Mouse (Mus musculus): ENCODE results near the gene Hspa4. TPM values are rescaled to one million over a fixed set of nuclear protein-coding genes. Genes with fewer than 3 reads are reported as not detected.
"Not testable (repeated sequence)": the region's sequence is repeated elsewhere in the genome, so short reads cannot be mapped to it uniquely, and the experiment has no call there.

The Hspa4 gene
- polyA plus RNA-seq, 1 experiment from 2014 or later: 96.0 TPM

GRCm38 (mm10) chr11:53324512-53324968 lies 24.3 kb upstream of the Hspa4 start, which contains the start of gene Zcchc10:
Gene Zcchc10 (plus strand): TSS chr11:53324679.
- H3K36me3 ChIP-seq: peaks cover 10% of the 10 kb centered on the region; the same call in 1 of the 2 replicates
- peak; percentile 93 for ATAC-seq (ENCODE audit: insufficient read depth, low FRiP score, low read depth)
- peak within 1 kb of the TSS; percentile 74 for H3K27ac ChIP-seq
- no peaks in the 10 kb centered on the region for H3K9me3 ChIP-seq
- no peaks in the 10 kb centered on the region for H3K27me3 ChIP-seq (replicated peaks)
- H3K4me3 ChIP-seq (replicated peaks): peak within 1 kb of the TSS; percentile 74
- under 1% methylated on average over 21 of the region's 21 CpGs for WGBS
- H3K9ac ChIP-seq: peak within 1 kb of the TSS; percentile 57
- H3K4me2 ChIP-seq: peak within 1 kb of the TSS; percentile 58
- peaks cover 8% of the 10 kb centered on the region for H3K4me1 ChIP-seq

DNA sequence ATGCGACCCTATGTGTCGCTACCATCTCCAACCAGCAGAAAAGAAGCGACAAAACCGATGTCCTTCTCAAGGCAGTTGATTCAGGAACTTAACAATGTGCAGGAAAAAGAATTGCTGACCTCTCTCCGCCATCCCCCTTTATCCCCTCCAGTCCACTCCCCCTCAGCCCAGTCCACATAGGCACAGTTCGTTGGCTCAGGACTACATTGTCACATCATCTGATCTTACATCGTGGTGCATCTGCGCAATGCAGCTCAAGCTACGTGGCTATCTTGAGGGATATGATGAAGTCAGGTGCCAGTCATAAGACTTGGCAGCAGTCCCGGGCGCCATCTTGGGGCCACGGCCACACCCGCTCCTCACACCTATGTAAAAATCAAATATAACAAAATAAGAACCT lies 19.6 kb upstream of the Hspa4 start:
- H3K9ac ChIP-seq; H3K4me3 ChIP-seq (replicated peaks); ATAC-seq (ENCODE audit: insufficient read depth, low FRiP score, low read depth); H3K36me3 ChIP-seq; H3K4me1 ChIP-seq; H3K27me3 ChIP-seq (replicated peaks); H3K27ac ChIP-seq; H3K9me3 ChIP-seq; H3K4me2 ChIP-seq: not testable (repeated sequence)
- 91% methylated on average over 13 of the region's 13 CpGs for WGBS

DNA sequence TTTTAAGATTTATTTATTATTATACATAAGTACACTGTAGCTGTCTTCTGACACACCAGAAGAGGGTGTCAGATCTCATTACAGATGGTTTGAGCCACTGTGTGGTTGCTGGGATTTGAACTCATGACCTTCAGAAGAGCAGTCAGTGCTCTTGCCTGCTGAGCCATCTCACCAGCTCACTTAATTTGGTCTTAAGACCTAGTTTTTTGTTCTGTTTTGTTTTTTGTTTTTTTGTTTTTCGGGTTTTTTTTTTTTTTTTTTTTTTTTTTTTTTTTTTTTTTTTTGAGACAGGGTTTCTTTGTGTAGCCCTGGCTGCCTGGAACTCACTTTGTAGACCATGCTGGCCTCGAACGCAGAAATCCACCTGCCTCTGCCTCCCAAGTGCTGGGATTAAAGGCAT lies 18.3 kb upstream of the Hspa4 start:
- not testable (repeated sequence) for H3K9ac ChIP-seq

GRCm38 (mm10) chr11:53318041-53318440 lies 17.8 kb upstream of the Hspa4 start:
- no peaks in the 10 kb centered on the region for H3K27me3 ChIP-seq (replicated peaks)
- no peaks in the 10 kb centered on the region for H3K9me3 ChIP-seq
- 0 out of 2 replicates have a peak, but pooled peaks cover 4% of the 10 kb centered on the region for H3K4me1 ChIP-seq
- H3K36me3 ChIP-seq: no peaks in the 10 kb centered on the region
- no peak overlapping the region for H3K27ac ChIP-seq
- no peak overlapping the region for H3K9ac ChIP-seq
- ATAC-seq (ENCODE audit: insufficient read depth, low FRiP score, low read depth): no peak
- H3K4me2 ChIP-seq: no peak overlapping the region
- 71% methylated on average over 7 of the region's 7 CpGs for WGBS
- H3K4me3 ChIP-seq (replicated peaks): no peak overlapping the region

More for the DNA sequence above, 18.3 kb upstream of the Hspa4 start:
- not testable (repeated sequence) for H3K4me1 ChIP-seq; H3K9me3 ChIP-seq; H3K27ac ChIP-seq; H3K27me3 ChIP-seq (replicated peaks); H3K4me3 ChIP-seq (replicated peaks); H3K36me3 ChIP-seq; H3K4me2 ChIP-seq; ATAC-seq (ENCODE audit: insufficient read depth, low FRiP score, low read depth)
- WGBS: 95% methylated on average over 3 of the region's 3 CpGs

DNA sequence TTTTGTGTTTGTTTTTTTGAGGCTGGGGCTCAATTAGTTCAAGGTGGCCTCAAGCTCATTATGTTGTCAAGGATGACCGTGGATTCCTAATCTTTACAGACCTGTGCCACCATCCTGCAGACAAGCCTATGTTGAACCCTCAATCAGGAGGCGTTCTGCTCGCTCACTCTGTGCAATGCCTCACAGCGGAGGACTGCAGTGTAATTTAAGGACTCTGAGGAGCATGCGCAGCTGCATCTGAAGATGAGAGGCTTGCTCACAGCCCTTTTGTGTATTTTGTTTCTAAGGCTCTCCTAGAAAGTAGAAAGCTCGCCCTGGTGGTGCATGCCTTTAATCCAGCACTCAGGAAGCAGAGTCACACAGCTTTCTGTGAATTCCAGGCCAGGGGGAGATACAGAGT lies 16.7 kb upstream of the Hspa4 start:
- no peak for ATAC-seq (ENCODE audit: insufficient read depth, low FRiP score, low read depth)

GRCm38 (mm10) chr11:53314770-53315173 lies 14.5 kb upstream of the Hspa4 start:
- peak; percentile 14; the same call in 1 of the 2 replicates for ATAC-seq (ENCODE audit: insufficient read depth, low FRiP score, low read depth)
- Histone ChIP-seq H3K27ac (no peak overlapping the region), H3K36me3 (no peaks in the 10 kb centered on the region), H3K4me3 (replicated peaks) (no peak overlapping the region), H3K4me2 (no peak overlapping the region), H3K9me3 (no peaks in the 10 kb centered on the region), H3K27me3 (replicated peaks) (no peaks in the 10 kb centered on the region), H3K9ac (no peak overlapping the region), H3K4me1 (0 out of 2 replicates have a peak, but pooled peaks cover 4% of the 10 kb centered on the region)
- 3% methylated on average over 1 of the region's 1 CpGs for WGBS

More for the DNA sequence above, 16.7 kb upstream of the Hspa4 start:
- Histone ChIP-seq H3K4me3 (replicated peaks) (no peak overlapping the region), H3K4me1 (0 out of 2 replicates have a peak, but pooled peaks cover 4% of the 10 kb centered on the region), H3K36me3 (no peaks in the 10 kb centered on the region), H3K9me3 (no peaks in the 10 kb centered on the region), H3K4me2 (no peak overlapping the region), H3K27ac (no peak overlapping the region), H3K27me3 (replicated peaks) (no peaks in the 10 kb centered on the region), H3K9ac (no peak overlapping the region)
- WGBS: 53% methylated on average over 6 of the region's 6 CpGs

- H3K9me3 ChIP-seq; ATAC-seq (ENCODE audit: insufficient read depth, low FRiP score, low read depth); H3K4me3 ChIP-seq (replicated peaks); H3K27ac ChIP-seq; H3K4me2 ChIP-seq; H3K36me3 ChIP-seq; H3K27me3 ChIP-seq (replicated peaks); H3K9ac ChIP-seq: not testable (repeated sequence)
- peaks cover 13% of the 10 kb centered on the region for H3K4me1 ChIP-seq
- WGBS: 57% methylated on average over 1 of the region's 1 CpGs
Measured at GRCm38 (mm10) chr11:53312823-53313222, 12.6 kb upstream of the Hspa4 start.

- no peak overlapping the region for H3K27ac ChIP-seq
- no peaks in the 10 kb centered on the region for H3K27me3 ChIP-seq (replicated peaks)
- no peak for ATAC-seq (ENCODE audit: insufficient read depth, low FRiP score, low read depth)
- H3K4me2 ChIP-seq: no peak overlapping the region
- H3K4me1 ChIP-seq: peaks cover 19% of the 10 kb centered on the region
- H3K36me3 ChIP-seq: no peaks in the 10 kb centered on the region
- no peaks in the 10 kb centered on the region for H3K9me3 ChIP-seq
- WGBS: 35% methylated on average over 1 of the region's 1 CpGs
- H3K9ac ChIP-seq: no peak overlapping the region
- H3K4me3 ChIP-seq (replicated peaks): no peak overlapping the region
Measured at GRCm38 (mm10) chr11:53311385-53311784, 11.1 kb upstream of the Hspa4 start.

DNA sequence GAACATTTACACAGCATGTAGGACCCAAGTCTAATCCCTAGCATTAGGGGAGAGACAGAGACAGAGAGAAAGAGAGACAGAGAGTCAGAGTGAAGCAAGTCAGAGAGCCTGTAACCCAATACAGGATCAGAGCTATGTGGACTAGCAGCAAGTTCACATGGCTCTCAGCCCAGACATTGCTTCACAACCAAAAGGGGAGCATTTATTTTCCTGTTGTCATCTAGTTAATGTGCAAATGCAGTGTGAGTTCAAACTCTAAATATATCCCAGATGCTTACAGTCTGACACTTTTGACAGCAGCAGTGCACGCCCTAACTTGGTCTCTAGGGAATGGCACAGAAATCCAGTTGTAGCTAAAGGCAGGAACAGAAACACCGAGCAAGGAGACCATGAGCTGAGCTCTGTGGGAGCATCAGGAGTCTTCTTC lies 8.6 kb upstream of the Hspa4 start:
- Histone ChIP-seq H3K9ac (no peak overlapping the region), H3K36me3 (no peaks in the 10 kb centered on the region), H3K27me3 (replicated peaks) (no peaks in the 10 kb centered on the region), H3K4me3 (replicated peaks) (no peak overlapping the region), H3K4me2 (no peak overlapping the region), H3K9me3 (no peaks in the 10 kb centered on the region), H3K4me1 (peaks cover 15% of the 10 kb centered on the region), H3K27ac (peak overlapping the region; percentile 88)
- ATAC-seq (ENCODE audit: insufficient read depth, low FRiP score, low read depth): peak; percentile 66
- WGBS: 31% methylated on average over 2 of the region's 2 CpGs

DNA sequence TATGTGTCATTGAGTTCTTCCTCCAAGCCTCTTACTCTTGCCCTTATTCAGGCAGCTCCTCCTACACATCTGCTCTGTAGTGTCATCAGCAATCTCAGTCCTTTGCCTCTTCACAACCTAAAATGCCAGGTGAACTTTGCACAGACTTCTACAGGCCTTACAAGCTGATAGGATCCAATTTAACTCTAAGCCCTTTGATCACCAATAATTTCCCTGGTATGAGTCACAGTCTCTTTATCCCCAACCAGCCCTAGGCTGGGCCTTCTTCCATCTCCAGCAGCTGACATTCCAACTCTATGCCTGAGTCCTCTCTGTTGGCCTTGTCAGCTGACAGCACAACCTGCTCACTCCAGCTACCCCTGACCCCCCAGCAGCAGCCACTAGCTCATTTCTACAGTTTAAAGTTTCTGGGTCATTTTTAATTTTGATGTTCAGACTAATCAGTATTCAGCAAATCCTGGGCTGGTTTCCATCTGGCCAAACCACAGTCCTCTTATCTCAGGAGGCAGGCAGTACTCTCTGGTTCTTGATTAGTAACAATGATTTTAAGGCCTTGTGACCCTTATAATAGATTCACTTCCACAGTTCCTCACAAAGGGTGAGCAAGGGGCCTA lies 8.1 kb upstream of the Hspa4 start:
- H3K4me2 ChIP-seq: no peak overlapping the region
- no peaks in the 10 kb centered on the region for H3K27me3 ChIP-seq (replicated peaks)
- H3K9me3 ChIP-seq: no peaks in the 10 kb centered on the region
- H3K4me3 ChIP-seq (replicated peaks): no peak overlapping the region
- H3K36me3 ChIP-seq: no peaks in the 10 kb centered on the region
- H3K27ac ChIP-seq: peak overlapping the region; percentile 88
- no peak overlapping the region for H3K9ac ChIP-seq
- H3K4me1 ChIP-seq: peaks cover 15% of the 10 kb centered on the region
- peak; percentile 68 for ATAC-seq (ENCODE audit: insufficient read depth, low FRiP score, low read depth)

- Histone ChIP-seq H3K9me3 (no peaks in the 10 kb centered on the region), H3K36me3 (no peaks in the 10 kb centered on the region), H3K4me3 (replicated peaks) (no peak overlapping the region), H3K27me3 (replicated peaks) (no peaks in the 10 kb centered on the region), H3K4me2 (no peak overlapping the region), H3K27ac (peak overlapping the region; percentile 88), H3K4me1 (peaks cover 15% of the 10 kb centered on the region), H3K9ac (no peak overlapping the region)
- ATAC-seq (ENCODE audit: insufficient read depth, low FRiP score, low read depth): no peak
- 49% methylated on average over 10 of the region's 10 CpGs for WGBS
Measured at GRCm38 (mm10) chr11:53307558-53308065, 7.4 kb upstream of the Hspa4 start.

- Histone ChIP-seq H3K36me3 (no peaks in the 10 kb centered on the region), H3K4me1 (peaks cover 15% of the 10 kb centered on the region), H3K27me3 (replicated peaks) (no peaks in the 10 kb centered on the region), H3K9ac (no peak overlapping the region), H3K27ac (peak overlapping the region; percentile 51; the same call in 1 of the 2 replicates), H3K4me3 (replicated peaks) (no peak overlapping the region), H3K9me3 (no peaks in the 10 kb centered on the region), H3K4me2 (no peak overlapping the region)
- WGBS: 46% methylated on average over 2 of the region's 2 CpGs
- ATAC-seq (ENCODE audit: insufficient read depth, low FRiP score, low read depth): no peak
Measured at GRCm38 (mm10) chr11:53306965-53307364, 6.7 kb upstream of the Hspa4 start.
